Mouse (Mus musculus): ENCODE results near the gene Rpl22.

Rpl22 gene

DNA sequence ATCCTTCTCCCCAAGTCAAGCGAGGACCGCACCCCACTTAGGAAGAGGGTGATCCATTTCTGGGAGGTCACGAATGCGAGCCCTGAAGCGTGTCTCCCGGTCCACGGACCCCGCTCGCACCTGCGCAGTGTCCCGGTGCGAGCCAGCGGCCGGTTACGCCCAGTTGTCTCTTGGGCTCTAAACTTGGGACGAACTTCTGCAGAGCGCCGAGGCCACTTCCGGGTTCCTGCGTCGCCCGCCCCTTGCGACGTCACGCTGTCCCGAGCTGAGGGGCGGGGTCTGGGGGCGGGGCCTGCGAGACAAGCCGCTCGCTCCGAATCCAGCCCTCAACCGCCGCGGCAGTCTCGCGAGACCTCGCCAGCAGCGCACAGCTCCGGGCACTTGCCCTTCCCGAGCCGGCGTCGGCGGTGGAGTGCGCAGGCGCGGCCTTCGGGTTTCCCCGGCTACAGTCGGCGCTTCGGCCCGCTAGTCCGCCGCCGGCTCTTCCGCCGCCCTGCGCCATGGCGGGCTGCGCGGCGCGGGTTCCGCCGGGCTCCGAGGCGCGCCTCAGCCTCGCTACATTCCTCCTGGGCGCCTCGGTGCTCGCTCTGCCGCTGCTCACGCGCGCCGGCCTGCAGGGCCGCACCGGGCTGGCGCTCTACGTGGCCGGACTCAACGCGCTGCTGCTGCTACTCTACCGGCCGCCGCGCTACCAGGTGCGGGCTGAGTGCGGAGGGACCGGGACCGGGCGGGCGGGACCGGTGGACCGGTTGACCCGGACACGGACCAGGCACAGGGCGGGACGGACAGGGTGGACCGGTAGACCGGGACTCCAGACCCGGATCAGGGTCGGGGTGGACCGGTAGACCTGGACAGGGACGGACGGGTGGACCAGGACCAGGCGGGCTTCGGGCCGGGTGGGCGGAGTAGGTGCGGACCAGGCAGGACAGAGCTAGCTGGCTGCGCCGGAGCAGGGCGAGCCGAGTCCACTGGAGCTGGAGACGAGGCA lies 28.4 kb upstream of the Rpl22 start, which contains the start of gene Icmt:
Gene Icmt, plus strand, starts transcription at position 354 of the 988 bp plus-strand sequence.
- peak; percentile 99 for DNase-seq

DNA sequence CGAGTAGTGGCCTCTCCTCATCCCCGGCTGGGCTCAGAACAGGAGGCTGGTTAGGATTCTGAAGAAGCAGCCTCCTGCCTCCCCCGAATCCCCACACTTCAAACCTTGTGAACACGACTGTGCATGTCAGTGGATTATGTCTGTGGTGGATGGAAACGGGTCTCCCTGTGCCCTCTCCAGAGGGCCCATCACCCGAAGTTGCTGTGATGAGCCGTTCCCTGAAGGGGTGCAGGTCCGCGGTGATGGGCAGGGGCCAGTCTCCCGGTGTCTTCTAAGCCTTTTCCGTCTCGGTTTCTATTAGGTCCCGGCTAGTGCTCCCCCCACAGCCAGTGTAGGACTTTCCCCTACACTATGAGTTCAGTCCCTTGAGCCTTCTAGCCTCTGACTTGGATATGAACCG lies 26.7 kb upstream of the Rpl22 start:
- DNase-seq: no peak

DNA sequence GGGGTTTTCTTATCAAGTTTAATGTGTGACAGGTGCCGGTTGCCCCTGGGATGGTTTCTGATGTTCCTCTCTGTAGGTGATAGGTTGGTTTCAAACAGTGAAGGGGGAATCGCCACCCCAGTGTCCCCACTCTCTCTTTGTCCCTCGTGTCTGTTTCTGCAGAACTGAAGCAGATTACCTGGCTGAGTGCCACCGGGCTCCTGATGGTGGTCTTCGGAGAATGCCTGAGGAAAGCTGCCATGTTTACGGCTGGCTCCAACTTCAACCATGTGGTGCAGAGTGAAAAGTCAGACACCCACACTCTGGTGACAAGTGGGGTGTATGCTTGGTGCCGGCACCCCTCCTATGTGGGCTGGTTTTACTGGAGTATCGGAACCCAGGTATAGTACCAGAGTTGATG lies 25.2 kb upstream of the Rpl22 start:
- no peak for DNase-seq

DNA sequence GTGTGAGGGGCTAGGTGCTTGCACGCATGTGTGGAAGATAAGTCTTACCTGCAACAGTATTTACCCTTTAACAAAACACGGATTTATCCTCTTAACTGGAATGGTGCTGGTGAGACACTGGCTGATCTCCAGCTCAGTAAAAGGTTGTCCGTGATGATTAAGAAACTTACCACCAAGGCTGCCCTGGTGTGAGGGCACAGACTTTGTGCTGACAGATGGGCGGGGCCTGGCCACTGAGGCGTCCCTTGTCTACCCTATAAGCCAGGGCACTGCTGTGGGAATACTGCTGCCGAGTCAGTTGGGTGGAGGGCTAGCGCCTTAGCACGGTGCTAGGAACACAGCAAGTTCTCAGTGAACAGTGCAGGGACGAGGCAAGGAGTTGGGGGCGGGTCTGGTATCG lies 23.5 kb upstream of the Rpl22 start:
- DNase-seq: no peak

DNA sequence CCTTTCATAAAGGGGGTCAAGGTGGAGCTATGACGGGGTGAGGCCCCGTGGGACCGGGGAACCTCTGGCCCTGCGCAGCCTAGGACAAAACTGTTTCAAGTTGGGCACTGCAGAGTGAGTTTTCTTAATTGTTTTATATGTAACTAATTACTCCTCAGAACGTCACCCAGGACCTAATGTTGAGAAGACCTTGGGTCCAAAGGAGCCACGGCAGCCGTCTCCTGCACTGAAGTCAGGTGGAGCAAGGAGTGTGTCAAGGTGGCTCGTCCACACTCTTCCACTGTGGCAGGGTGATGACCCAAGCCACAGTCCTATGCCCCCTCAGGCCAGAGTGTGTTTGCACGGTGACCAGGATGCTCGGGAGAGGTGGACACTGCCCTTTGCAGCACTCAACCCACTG lies 22.4 kb upstream of the Rpl22 start:
- DNase-seq: no peak

DNA sequence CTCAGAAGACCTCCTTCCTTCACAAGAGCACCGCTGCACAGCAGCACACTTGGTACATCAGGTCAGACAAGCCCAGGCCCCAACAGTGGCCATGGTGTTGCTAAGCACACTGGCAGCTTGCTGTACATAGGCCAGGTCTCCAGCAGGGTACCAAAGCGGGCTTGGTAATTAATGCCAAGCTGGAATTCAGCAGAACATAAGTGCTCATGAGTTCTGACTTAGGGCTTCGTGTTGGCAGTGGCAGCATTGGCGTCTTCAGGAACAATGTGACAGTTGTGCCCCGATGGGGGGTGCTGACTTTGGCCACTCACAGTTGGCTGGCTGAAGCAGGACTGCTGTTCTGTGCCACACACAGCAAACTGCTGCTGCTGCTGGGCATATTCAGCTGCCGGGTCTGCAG lies 20.9 kb upstream of the Rpl22 start:
- DNase-seq: no peak

DNA sequence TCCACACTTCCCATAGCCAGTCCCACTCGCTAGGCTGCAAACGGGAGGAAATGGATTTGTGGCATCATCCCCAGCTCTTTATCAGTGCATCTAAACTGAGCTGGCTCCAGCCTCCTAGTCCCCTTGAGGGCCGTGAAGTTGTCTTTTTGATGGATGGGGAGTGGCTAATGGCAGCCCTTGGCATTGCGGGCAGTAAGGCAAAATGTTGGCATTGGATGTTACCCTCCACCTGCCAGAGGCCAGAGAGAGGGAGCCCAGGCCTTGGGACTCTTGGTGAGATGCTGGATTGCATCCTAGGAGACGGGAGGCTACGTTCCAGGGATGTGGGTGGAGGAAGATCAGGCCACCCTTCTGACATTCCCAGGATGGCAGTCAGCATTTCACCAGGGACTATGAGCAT lies 19.6 kb upstream of the Rpl22 start:
- no peak for DNase-seq

DNA sequence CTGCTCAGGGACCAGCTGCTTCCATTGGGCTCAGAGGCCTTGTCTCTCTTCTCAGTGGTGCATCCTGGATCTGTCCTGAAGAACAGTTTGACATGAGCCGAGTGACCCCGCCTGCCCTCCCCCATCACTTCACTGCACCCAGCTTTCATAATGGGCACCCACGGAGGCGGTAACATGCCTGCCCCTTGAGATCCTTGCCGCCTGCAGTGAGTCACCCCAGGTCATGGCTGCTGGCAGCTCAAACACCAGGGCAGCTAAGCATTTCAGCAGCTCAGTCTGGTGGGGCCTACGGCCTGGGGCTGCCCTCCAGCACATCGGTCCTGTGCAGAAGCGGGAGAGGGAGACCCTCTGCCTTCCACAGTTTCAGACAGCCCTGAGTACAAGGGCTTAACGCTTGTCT lies 18.0 kb upstream of the Rpl22 start:
- DNase-seq: no peak

DNA sequence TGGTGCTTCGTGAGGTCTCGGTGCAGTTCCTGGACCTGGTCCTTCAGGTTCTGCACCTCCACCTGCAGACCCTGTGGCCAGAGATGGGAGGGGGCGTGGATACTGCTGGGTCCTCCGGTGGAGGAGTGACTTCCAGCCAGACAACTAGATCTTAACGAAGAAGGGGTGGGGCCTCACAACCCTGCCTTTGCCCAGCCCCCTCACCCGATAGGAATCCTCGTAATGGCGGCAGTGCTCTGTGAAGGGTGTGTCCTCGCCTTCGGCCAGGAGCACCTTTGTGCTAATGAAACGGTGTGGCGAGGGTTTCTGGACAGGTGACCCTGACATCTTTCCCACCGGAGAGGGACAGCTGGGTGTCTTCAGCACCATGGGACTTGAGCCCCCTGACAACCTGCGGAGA lies 13.4 kb upstream of the Rpl22 start:
- DNase-seq: no peak

DNA sequence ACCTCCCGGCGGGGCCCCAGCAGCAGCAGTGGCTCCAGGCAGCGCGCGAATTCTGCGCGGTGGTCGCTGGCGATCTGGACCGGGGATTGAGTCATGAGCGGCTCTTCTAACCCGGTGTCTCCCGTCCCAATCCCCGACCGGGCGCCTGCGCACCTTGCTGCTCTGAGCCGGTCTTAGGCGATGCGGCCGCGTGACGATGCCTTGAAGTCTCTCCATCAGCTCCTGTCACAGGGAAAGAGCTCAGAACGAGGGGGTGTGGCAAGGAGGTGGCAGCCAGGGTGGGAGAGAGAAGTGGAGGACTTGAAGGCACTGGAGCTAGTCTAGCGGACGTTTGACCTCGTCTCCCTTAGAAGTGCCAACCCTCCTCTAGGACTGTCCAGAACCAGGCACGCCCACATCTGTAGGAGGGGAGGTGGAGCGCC lies 12.3 kb upstream of the Rpl22 start:
- DNase-seq: peak in 1 of 2 experiments; percentile 36

DNA sequence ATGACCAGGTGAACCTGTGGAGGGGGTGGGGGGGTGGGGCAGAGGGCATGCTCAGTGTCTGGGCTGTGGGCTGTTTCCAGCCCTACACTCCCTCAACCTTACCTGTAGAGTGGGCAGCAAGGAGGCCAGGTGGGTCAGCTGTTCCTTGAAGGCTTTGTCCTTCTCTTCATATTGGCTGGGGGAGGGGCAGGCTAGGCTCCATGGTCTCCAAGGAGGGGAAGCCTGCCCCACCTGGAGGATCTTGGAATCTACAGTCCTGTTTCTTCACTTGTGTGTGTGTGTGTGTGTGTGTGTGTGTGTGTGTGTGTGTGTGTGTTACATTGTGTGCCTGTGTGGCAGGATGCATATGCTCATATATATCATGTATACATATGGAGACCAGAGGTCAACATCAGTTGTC lies 11.6 kb upstream of the Rpl22 start:
- peak; percentile 51 to 54 for DNase-seq

DNA sequence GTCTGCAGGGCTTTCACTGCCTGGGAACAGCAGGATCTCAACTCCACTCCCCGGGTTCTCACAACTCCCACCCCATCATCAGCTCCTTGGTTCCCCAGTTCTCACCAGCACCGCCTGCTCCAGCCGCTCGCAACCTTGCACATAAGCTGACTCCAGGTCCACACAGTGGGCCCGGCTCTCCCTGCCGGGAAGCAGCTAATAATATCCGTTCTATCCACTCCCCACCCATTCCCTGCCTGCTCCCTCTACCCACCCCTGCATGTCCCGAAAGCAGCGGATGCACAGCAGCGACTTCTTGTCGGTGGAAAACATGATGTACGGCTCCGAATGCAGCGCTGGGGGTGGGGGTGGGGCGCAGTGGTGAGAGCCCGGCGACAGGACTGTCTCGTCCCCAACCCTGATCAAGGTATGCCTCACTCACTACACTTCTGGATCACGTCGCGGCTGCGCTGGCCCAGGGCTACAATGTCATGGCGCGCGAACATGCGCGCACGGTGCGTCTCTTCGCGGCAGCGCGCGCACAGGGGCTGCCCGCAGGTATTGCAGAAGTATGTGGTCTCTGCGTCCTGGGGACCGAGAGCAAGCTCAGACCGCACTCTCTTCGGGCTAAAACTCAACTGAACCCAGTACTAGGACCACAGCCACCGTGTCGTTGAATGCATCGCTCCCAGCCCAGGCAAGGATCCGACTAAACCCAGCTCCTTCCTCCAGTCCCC lies 9.9 kb upstream of the Rpl22 start:
- DNase-seq: peak in 1 of 2 experiments; percentile 26

DNA sequence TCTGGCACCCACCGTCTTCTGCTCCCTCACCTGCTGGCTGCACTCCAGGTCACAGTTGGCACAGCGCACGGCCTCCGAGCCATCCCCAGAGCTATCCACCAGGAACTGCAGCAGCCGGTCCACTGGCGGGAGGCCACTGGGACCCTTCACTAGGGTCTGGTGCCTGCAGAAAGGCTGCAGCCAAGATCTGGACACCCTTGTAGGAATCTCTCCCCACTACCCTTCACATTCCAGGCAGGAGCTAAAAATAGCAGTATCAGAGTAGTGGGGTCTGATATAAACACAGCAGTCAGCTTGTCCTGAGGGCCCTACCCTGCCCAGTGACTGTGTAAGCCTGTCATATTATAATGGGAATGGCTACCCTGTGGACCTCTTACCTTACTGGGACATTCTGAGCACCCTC lies 7.9 kb upstream of the Rpl22 start:
- no peak for DNase-seq

DNA sequence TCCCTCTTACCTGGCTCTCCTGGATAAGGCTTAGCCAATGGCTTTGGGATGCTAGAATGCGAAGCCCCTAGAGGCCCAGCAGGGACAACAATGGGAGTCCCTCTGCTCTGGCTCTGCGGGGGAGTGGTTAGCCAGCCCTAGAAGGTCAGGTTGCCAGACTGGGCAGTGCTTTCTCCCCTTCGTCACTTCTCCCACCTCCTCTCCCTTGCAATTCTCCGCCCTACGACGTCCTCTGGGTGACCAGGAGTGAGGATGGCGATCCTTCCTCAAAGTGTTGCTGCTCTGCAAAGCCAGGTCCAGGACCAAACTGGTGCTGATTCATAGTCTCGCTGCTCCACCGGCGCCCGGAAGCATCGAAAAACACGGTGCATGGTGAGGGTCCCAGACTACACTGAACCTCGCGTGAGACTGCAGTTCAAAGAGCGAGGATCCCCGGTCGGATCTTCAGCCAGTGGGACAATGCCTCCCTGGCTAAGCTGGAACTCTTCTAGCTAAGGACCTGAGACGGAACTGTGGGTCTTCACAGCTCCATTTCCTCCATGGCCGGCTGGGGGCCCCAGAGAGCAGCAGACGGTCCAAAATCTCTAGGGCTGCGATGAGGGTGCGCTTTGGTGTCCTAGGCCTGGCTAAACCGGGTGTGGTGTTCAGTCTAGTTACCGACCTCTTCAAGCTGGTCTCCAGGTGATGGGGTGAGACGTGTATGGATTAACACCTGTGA lies 6.9 kb upstream of the Rpl22 start, which contains the start of gene Rnf207:
Gene Rnf207, minus strand, starts transcription at position 477 of the 718 bp plus-strand sequence.
- DNase-seq: peak; percentile 72 to 76

DNA sequence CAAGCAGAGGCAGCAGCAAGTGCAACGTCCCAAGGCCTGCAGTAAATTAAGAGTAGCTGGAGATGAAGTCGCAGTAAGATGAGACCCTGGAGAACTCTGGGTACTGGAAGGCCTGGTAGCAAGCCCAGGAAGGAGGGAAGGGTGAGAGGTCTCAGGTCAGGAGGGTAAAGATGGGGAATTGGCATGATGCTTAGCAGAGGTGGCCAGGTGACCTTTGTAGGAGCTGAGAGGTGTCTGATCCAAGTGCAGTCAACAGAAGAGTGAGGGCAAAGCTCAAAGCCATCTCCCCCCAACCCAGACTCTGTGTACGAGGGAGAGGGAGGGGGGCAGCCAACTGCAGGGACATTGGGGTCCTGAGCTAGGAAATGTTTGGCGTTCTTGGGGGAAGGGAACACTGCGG lies 4.1 kb upstream of the Rpl22 start:
- DNase-seq: no peak

DNA sequence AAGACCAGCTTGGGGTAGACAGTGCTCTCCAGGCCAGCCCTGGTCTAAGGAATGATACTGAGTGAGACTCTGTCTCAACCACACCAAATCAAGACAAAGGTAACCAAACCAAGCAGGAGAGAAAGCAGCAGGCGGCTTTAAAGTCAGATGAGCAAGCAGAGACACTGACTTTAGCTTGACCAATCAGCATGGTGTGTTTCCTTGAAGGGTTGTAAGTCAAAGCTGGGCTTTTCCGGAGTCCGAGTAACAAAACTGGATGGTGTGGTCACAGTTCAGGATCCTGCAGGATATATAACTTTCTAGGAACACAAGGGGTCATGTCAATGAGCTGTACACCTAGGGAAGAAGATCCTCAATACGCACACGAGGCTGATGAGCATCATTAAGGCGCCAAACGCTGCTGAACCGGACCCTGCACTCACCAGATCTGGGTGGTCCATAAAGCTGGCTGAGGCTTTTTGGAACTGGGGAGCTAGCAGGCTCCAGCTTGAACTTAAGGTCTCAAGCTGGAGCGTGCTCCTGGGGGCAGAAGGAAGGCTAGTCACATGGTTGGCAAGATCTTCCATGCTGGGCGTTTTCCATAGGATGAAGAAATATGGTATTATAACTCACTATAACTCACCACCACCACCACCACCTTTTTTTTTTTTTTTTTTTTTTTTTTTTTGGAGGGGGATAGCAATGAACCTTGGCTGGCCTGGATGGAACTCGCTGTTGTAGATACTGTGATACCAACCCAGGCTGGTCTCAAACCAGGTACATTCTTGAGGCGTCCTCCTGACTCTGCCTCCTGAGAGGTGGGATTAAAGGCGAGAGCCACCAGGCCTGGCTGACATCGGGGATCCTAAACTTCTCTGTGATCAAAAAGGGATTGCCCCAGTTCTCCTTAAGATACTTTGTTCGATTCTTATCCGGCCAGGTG lies 640 bp upstream of the Rpl22 start:
- DNase-seq: no peak

DNA sequence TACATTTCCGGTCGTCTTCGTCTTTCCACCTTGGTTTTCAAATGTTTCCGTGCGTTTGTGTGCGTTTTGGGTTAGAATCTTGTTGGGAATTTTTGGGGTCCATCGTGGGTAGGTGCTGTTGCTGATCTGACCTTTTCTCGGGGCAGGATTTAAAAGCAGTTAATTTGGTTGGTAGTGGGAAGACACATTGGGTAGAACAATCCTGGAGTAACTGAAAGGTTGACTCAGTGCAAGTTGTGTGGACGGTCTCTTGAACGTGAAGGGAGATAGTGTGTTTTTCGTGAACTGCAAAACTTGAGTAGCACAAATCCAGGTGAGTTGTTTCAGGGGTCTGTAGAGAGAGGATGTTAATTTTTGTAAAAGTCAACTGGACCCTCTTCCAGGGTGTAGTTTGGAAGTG lies 1.0 kb downstream of the Rpl22 start:
- DNase-seq: no peak

DNA sequence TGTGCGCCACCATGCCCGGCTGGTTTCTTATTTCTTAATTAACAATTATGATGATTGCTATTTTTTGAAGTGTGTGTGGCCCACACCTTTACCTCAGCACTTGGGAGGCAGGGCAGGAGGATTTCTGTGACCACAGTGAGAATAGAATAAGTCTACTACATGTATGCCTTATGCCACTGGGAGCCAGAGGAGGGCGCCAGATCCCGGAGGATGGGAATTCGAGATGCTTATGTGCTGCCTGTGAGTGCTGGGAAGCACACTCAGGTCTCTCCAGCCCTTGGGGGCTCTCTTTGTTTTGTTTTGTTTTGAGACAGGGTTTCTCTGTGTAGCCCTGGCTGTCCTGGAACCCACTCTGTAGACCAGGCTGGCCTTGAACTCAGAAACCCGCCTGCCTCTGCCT lies 3.1 kb downstream of the Rpl22 start:
- DNase-seq: peak; percentile 72 to 75

DNA sequence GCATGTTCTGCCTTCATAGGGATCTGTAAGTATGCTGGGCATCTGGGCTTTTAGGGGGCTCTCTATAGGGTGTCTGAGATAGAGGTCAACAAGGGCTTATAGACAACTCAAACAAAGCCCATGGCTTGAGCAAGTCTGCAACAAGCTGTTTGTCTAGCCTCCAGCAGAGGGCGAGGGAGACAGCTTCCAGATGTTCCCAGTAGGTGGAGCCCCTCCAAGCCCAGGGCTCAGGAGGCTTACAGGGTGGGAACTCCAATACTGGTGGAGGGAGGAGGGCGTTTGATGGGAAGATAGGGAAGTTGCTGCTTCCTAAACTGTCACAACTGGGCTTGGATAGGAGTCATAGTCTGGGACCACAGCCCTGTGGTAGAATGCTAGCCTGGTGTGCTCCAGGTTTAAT lies 7.4 kb downstream of the Rpl22 start:
- DNase-seq: peak; percentile 65 to 70

DNA sequence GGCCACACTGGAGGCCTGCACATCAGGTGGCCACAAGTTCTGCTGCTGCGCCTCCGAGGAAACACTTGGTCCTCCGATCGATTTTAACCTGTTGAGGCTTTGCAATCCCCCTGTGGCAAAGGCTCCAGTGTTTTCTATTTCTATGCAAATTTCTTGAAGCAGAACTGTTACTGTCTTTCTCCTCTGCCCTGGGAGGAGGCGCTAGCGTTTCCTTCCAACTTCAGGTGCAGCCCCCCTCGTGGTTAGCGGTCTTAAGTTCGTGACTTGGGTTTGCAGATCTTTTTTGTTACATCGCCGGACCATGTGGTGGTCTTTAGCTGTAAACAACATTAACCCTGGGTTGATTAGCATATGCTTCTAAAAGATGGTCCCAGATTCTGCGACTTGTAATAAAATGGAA lies 8.0 kb downstream of the Rpl22 start:
- no peak for DNase-seq

DNA sequence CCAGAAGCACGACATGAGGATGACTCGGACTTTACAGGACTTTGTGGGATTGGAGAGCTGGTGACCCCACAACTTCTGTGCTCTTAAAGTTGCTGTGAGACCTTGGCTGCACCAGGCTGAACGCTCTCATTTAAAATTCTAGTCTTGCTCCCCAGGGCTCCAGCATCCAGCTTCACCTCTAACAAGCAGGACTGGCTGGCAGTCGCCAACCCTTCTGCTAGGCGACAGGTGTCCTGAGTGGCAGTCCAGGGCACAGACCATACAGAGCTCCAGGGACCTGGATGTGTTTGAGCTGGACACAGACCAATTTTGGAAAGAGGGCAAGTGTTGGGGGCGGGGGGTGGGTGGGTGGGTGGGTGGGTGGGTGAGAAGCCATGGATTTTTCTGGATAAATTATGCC lies 12.2 kb downstream of the Rpl22 start:
- DNase-seq: no peak
